ENCODE assay signal across 23 mouse cellular contexts in genomic region chr1:20941322-20941721, GRCm38 (mm10).
"Had no signal": no experiment of that assay in that cellular context is flagged by ENCODE, and none has a peak within 500 bp of the region (broad histone marks: within the 10 kb centered on the region; RNA-seq: fewer than 3 reads in every experiment).

No protein-coding gene starts in this region.

- H3K36me3 ChIP-seq: lung, embryonic 15.5 days; stomach, embryonic 15.5 days had no signal

- H3K4me3 ChIP-seq: limb, embryonic 15.5 days; lung, embryonic 15.5 days; megakaryocyte, embryonic 14.5 days; midbrain, embryonic 10.5 days; midbrain, embryonic 13.5 days; myocyte; neural tube, embryonic 13.5 days; stomach, embryonic 15.5 days had no signal

- DNase-seq: kidney, adult 2 months; kidney, postnatal 10 days; kidney, postnatal 36 days; layer of hippocampus, adult 9-11 months; lung, postnatal 10 days; lung, postnatal 36 days; retina, postnatal 1 day; right cerebral cortex, postnatal 25 days; spleen, adult 18-20 months; thymus, adult 18-20 months; thymus, postnatal 25 days had no signal

- H3K27ac ChIP-seq: liver, embryonic 14.5 days; lung, embryonic 15.5 days; midbrain, embryonic 10.5 days; midbrain, embryonic 13.5 days; neural tube, embryonic 13.5 days; stomach, embryonic 15.5 days had no signal

- H3K9me3 ChIP-seq: limb, embryonic 15.5 days; lung, embryonic 15.5 days; midbrain, embryonic 10.5 days; midbrain, embryonic 13.5 days; neural tube, embryonic 13.5 days; stomach, embryonic 15.5 days had no signal

- ATAC-seq: liver, postnatal 0 days; midbrain, embryonic 13.5 days; midbrain, embryonic 16.5 days had no signal

- H3K9ac ChIP-seq: limb, embryonic 15.5 days; liver, embryonic 14.5 days; liver, postnatal 0 days; lung, embryonic 15.5 days; midbrain, embryonic 13.5 days; neural tube, embryonic 13.5 days; stomach, embryonic 15.5 days had no signal

- H3K27me3 ChIP-seq: limb, embryonic 15.5 days; lung, embryonic 15.5 days; megakaryocyte, embryonic 14.5 days; midbrain, embryonic 13.5 days; neural tube, embryonic 13.5 days; stomach, embryonic 15.5 days had no signal

- H3K4me2 ChIP-seq: limb, embryonic 15.5 days; liver, embryonic 11.5 days; lung, embryonic 15.5 days; midbrain, embryonic 13.5 days; neural tube, embryonic 13.5 days; stomach, embryonic 15.5 days had no signal

- H3K4me1 ChIP-seq: lung, embryonic 15.5 days; midbrain, embryonic 10.5 days; midbrain, embryonic 13.5 days; neural tube, embryonic 13.5 days; stomach, embryonic 15.5 days had no signal
